Mouse (Mus musculus) lung, postnatal 0 days (tissue): ENCODE data around the gene Zbtb32. TPM values are rescaled to one million over a fixed set of nuclear protein-coding genes. Genes with fewer than 3 reads are reported as not detected.

Experiments used
- ATAC-seq: fragments of 200-750 bp; cut with Nextera tagmentation; 2 replicates; pipeline ENCODE4 v1.8.0; 2017; ENCODE audit warnings: moderate library complexity
- DNase-seq: peaks from one replicate; pipeline ENCODE4 v3.0.0-alpha.2; 2016; ENCODE audit warnings: low spot score
- H3K27ac ChIP-seq: fragments of 300-500 bp; sonication (generic); 2 replicates; pipeline ENCODE4 v1.5.1; 2014; ENCODE audit warnings: antibody characterized with exemption, mild to moderate bottlenecking, low read length, mixed read lengths
- H3K27me3 ChIP-seq: fragments of 300-500 bp; sonication (generic); replicated peaks from 2 replicates; pipeline ENCODE4 v1.6.1; 2014; ENCODE audit warnings: low read length, mixed read lengths; ENCODE audit not compliant: insufficient read depth
- H3K36me3 ChIP-seq: fragments of 300-500 bp; sonication (generic); 2 replicates; pipeline ENCODE4 v1.6.1; 2014; ENCODE audit warnings: low read length, mixed read lengths; ENCODE audit not compliant: insufficient read depth
- H3K4me1 ChIP-seq: fragments of 300-500 bp; sonication (generic); 2 replicates; pipeline ENCODE4 v1.6.1; 2014; ENCODE audit warnings: antibody characterized with exemption, low read depth, low read length, mixed read lengths; ENCODE audit not compliant: insufficient read depth
- H3K4me2 ChIP-seq: fragments of 300-500 bp; sonication (generic); replicated peaks from 2 replicates; pipeline ENCODE4 v1.6.1; 2014; ENCODE audit warnings: low read depth, mild to moderate bottlenecking, low read length, moderate library complexity, mixed read lengths
- H3K4me3 ChIP-seq: fragments of 300-500 bp; sonication (generic); 2 replicates; pipeline ENCODE4 v1.5.1; 2014; ENCODE audit warnings: low read depth, low read length
- H3K9ac ChIP-seq: fragments of 300-500 bp; sonication (generic); replicated peaks from 2 replicates; pipeline ENCODE4 v1.6.1; 2014; ENCODE audit warnings: low read depth, mild to moderate bottlenecking
- H3K9me3 ChIP-seq: fragments of 300-500 bp; sonication (generic); 2 replicates; pipeline ENCODE4 v1.6.1; 2016; ENCODE audit warnings: low read length, mixed read lengths
- CTCF ChIP-seq: IDR thresholded peaks from 2 replicates; pipeline ENCODE4 v1.5.1; 2016; ENCODE audit warnings: antibody characterized with exemption, mild to moderate bottlenecking
- EP300 ChIP-seq: IDR thresholded peaks from 2 replicates; pipeline ENCODE4 v1.6.1; 2016; ENCODE audit warnings: antibody characterized with exemption, mild to moderate bottlenecking, control low read depth
- WGBS: fragments of 180-500 bp; shearing (Covaris S2); extraction: QIAGEN DNeasy Blood & Tissue Kit; methylation state at CpG from one replicate; pipeline ENCODE4 v1.1.7; 2014; 5-methylcytosine and 5-hydroxymethylcytosine counted together
- microRNA-seq: library from miRNA; unstranded; fragments of <30 nt; microRNA quantifications from one replicate; pipeline ENCODE4, GENCODE M21; 2016
- polyA plus RNA-seq: library from polyadenylated mRNA; unstranded; fragments of >200 nt; fragmentation: Nextera tagmentation; extraction: Ambion mirVana; gene quantifications from 2 replicates; pipeline ENCODE4 v1.2.1, GENCODE M21; 2015

Gene Zbtb32
- polyA plus RNA-seq, 1 experiment from 2014 or later = 3.0 TPM

- Histone ChIP-seq H3K4me2 (no peak overlapping the region), H3K4me1 (no peaks in the 10 kb centered on the region), H3K9me3 (no peaks in the 10 kb centered on the region), H3K27ac (no peak overlapping the region), H3K4me3 (no peak overlapping the region), H3K36me3 (no peaks in the 10 kb centered on the region; the same call in 1 of the 2 replicates), H3K27me3 (no peaks in the 10 kb centered on the region), H3K9ac (no peak overlapping the region)
- ATAC-seq (no peak), DNase-seq (no peak)
- TF ChIP-seq EP300 = no peak
- no peak for TF ChIP-seq CTCF
- WGBS = 85% methylated on average over 2 of the region's 2 CpGs
These were observed 54.4 kb downstream of the Zbtb32 start for GRCm38 (mm10) chr7:30544327-30544726.

DNA sequence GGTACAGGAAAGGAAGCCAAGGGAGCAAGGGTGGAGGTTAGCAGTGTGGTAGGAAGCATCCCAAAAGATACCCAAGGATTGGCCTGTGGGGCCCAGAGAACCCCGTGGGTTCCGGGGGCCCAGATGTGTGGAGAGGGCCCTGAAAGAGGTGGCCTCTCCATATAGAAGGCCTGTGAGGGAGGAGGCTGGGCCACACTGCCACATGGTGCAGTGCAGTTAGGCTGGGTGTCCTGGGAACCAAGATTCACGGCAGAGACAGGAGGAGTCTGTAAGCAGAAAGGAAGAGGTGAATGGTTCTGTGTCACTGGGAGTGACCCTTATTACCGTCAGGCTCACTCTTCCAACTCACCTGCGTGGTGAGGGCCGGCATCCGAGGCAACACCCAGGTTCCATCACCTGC, 58.1 kb downstream of the Zbtb32 start:
- Histone ChIP-seq H3K4me2 (no peak overlapping the region), H3K9me3 (no peaks in the 10 kb centered on the region), H3K9ac (no peak overlapping the region), H3K4me3 (no peak overlapping the region), H3K36me3 (no peaks in the 10 kb centered on the region; the same call in 1 of the 2 replicates), H3K27ac (no peak overlapping the region), H3K4me1 (no peaks in the 10 kb centered on the region), H3K27me3 (no peaks in the 10 kb centered on the region)
- no peak for DNase-seq
- 88% methylated on average over 7 of the region's 7 CpGs for WGBS
- no peak for ATAC-seq
- TF ChIP-seq EP300 (no peak), CTCF (no peak)

Small RNAs within 50 kb of the gene (microRNA-seq; reads per million reads assigned to microRNA genes)
- gene Gm38670 (2.0 reads per million), gene Mir3569 (not detected)

Other genes starting within 250 kb of the Zbtb32 start
- gene Lrfn3, start 236.1 kb downstream of the Zbtb32 start, polyA plus RNA-seq = 2.0 and 2.8 TPM in 2 replicates
- gene Tyrobp, start 185.1 kb downstream of the Zbtb32 start, polyA plus RNA-seq = 209 and 244 TPM in 2 replicates
- 7.2 and 9.4 TPM in 2 replicates for gene Hcst, start 179.1 kb downstream of the Zbtb32 start, polyA plus RNA-seq
- 1.9 and 2.5 TPM in 2 replicates for gene Nfkbid, start 177.2 kb downstream of the Zbtb32 start, polyA plus RNA-seq
- gene Aplp1, start 153.4 kb downstream of the Zbtb32 start, polyA plus RNA-seq = 6.8 and 8.1 TPM in 2 replicates
- not detected in 2 replicates for gene Kirrel2, start 141.2 kb downstream of the Zbtb32 start, polyA plus RNA-seq
- 0.12 TPM in 2 replicates for gene Nphs1, start 140.6 kb downstream of the Zbtb32 start, polyA plus RNA-seq
- gene Prodh2, start 105.3 kb downstream of the Zbtb32 start, polyA plus RNA-seq = not detected in 2 replicates
- 2.1 TPM in 2 replicates for gene Arhgap33, start 63.8 kb downstream of the Zbtb32 start, polyA plus RNA-seq
- 22.8 and 27.0 TPM in 2 replicates for gene Hspb6, start 46.7 kb downstream of the Zbtb32 start, polyA plus RNA-seq
- 4.0 and 4.4 TPM in 2 replicates for gene Proser3, start 46.6 kb downstream of the Zbtb32 start, polyA plus RNA-seq
- gene Lin37, start 39.1 kb downstream of the Zbtb32 start, polyA plus RNA-seq = 32.8 and 38.6 TPM in 2 replicates
- 75.0 and 86.0 TPM in 2 replicates for gene U2af1l4, start 35.6 kb downstream of the Zbtb32 start, polyA plus RNA-seq
- 4.5 and 6.1 TPM in 2 replicates for gene Gm49396, start 35.6 kb downstream of the Zbtb32 start, polyA plus RNA-seq
- gene Psenen, start 35.3 kb downstream of the Zbtb32 start, polyA plus RNA-seq = 173 and 184 TPM in 2 replicates
- 1.2 and 3.2 TPM in 2 replicates for gene Igflr1, start 33.5 kb downstream of the Zbtb32 start, polyA plus RNA-seq
- gene Kmt2b, start 10.2 kb downstream of the Zbtb32 start, polyA plus RNA-seq = 6.8 and 6.9 TPM in 2 replicates
- gene Upk1a, start 13.9 kb upstream of the Zbtb32 start, polyA plus RNA-seq = 11.2 and 11.8 TPM in 2 replicates
- 717 and 766 TPM in 2 replicates for gene Cox6b1, start 27.2 kb upstream of the Zbtb32 start, polyA plus RNA-seq
- not detected in 2 replicates for gene Etv2, start 36.9 kb upstream of the Zbtb32 start, polyA plus RNA-seq
- gene Rbm42, start 51.4 kb upstream of the Zbtb32 start, polyA plus RNA-seq = 101 and 107 TPM in 2 replicates
- 10.0 and 10.3 TPM in 2 replicates for gene Haus5, start 66.1 kb upstream of the Zbtb32 start, polyA plus RNA-seq
- gene Pmis2, start 72.7 kb upstream of the Zbtb32 start, polyA plus RNA-seq = not detected in 2 replicates
- 0.69 and 1.2 TPM in 2 replicates for gene 2200002J24Rik, start 100.0 kb upstream of the Zbtb32 start, polyA plus RNA-seq
- 0.14 TPM in 1 of 2 replicates, not detected in the other for gene Atp4a, start 113.3 kb upstream of the Zbtb32 start, polyA plus RNA-seq
- 179 and 193 TPM in 2 replicates for gene Tmem147, start 130.6 kb upstream of the Zbtb32 start, polyA plus RNA-seq
- 0.18 and 0.21 TPM in 2 replicates for gene Gapdhs, start 144.8 kb upstream of the Zbtb32 start, polyA plus RNA-seq
- 6.7 and 7.3 TPM in 2 replicates for gene Sbsn, start 152.6 kb upstream of the Zbtb32 start, polyA plus RNA-seq
- 65.2 and 74.3 TPM in 2 replicates for gene Dmkn, start 164.8 kb upstream of the Zbtb32 start, polyA plus RNA-seq
- gene Krtdap, start 189.0 kb upstream of the Zbtb32 start, polyA plus RNA-seq = 2.1 and 4.4 TPM in 2 replicates
- gene Ffar2, start 224.9 kb upstream of the Zbtb32 start, polyA plus RNA-seq = 1.1 and 1.4 TPM in 2 replicates